Mouse (Mus musculus) hindbrain, embryonic 16.5 days (tissue): ENCODE measurements around the gene Cyp17a1. TPM values are rescaled to one million over a fixed set of nuclear protein-coding genes. Genes with fewer than 3 reads are reported as not detected.

ENCODE experiments used
- ATAC-seq: fragments of 200-750 bp; cut with Nextera tagmentation; 2 replicates; pipeline ENCODE4 v1.8.0; 2017; ENCODE audit warnings: moderate TSS enrichment, moderate library complexity
- H3K27ac ChIP-seq: fragments of 300-500 bp; sonication (generic); 2 replicates; pipeline ENCODE4 v1.5.1; 2014; ENCODE audit warnings: low read depth, mild to moderate bottlenecking, control low read depth, low read length, moderate library complexity
- H3K27me3 ChIP-seq: fragments of 300-500 bp; sonication (generic); replicated peaks from 2 replicates; pipeline ENCODE4 v1.6.1; 2014; ENCODE audit warnings: low read length; ENCODE audit not compliant: control insufficient read depth, insufficient read depth
- H3K36me3 ChIP-seq: fragments of 300-500 bp; sonication (generic); 2 replicates; pipeline ENCODE4 v1.6.1; 2014; ENCODE audit warnings: mild to moderate bottlenecking, low read length, moderate library complexity, mixed read lengths; ENCODE audit not compliant: control insufficient read depth, insufficient read depth
- H3K4me1 ChIP-seq: fragments of 300-500 bp; sonication (generic); 2 replicates; pipeline ENCODE4 v1.6.1; 2014; ENCODE audit warnings: low read depth, low read length; ENCODE audit not compliant: control insufficient read depth, insufficient read depth
- H3K4me2 ChIP-seq: fragments of 300-500 bp; sonication (generic); 2 replicates; pipeline ENCODE4 v1.6.1; 2014; ENCODE audit warnings: mild to moderate bottlenecking, low read length, control low read depth, moderate library complexity
- H3K4me3 ChIP-seq: fragments of 300-500 bp; sonication (generic); 2 replicates; pipeline ENCODE4 v1.5.1; 2014; ENCODE audit warnings: mild to moderate bottlenecking, low read length, control low read depth, moderate library complexity
- H3K9ac ChIP-seq: fragments of 300-500 bp; sonication (generic); 2 replicates; pipeline ENCODE4 v1.6.1; 2014; ENCODE audit warnings: low read depth, mild to moderate bottlenecking, control low read depth, low read length, moderate library complexity
- H3K9me3 ChIP-seq: fragments of 300-500 bp; sonication (generic); 2 replicates; pipeline ENCODE4 v1.6.1; 2014; ENCODE audit warnings: mild to moderate bottlenecking, low read length, moderate library complexity; ENCODE audit not compliant: control insufficient read depth
- WGBS: fragments of 180-500 bp; shearing (Covaris S2); extraction: QIAGEN DNeasy Blood & Tissue Kit; methylation state at CpG from one replicate; pipeline ENCODE4 v1.1.7; 2014; 5-methylcytosine and 5-hydroxymethylcytosine counted together
- polyA plus RNA-seq: library from polyadenylated mRNA; unstranded; fragments of >200 nt; fragmentation: Nextera tagmentation; extraction: Ambion mirVana; gene quantifications from 2 replicates; pipeline ENCODE4 v1.2.1, GENCODE M21; 2015

Gene Cyp17a1
- polyA plus RNA-seq, 1 experiment from 2014 or later: not detected

DNA sequence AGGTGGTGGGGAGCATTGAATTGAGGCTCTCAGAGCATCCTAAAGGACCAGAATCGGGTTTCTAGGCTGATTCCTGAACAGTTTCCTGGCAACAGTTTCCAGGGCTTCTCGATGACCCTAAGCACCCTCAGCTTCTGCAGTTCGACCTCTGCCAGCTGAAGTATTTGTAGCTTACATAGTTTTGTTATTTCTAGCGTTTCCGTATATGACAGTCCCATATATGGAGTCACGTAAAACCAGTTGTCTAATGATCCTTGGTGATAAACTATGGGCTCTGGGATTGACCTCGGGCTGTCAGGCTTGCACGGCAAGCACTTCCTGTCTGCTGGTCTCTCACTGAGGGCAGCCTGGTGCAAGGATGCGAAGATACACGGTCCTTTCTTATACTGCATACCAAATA lies 47.5 kb downstream of the Cyp17a1 start:
- ATAC-seq: no peak
- 71% methylated on average over 10 of the region's 10 CpGs for WGBS
- no peak overlapping the region for H3K27ac ChIP-seq
- H3K36me3 ChIP-seq: no peaks in the 10 kb centered on the region
- H3K9ac ChIP-seq: no peak overlapping the region
- no peak overlapping the region for H3K4me2 ChIP-seq
- no peaks in the 10 kb centered on the region for H3K9me3 ChIP-seq
- no peaks in the 10 kb centered on the region for H3K27me3 ChIP-seq
- peaks cover 33% of the 10 kb centered on the region for H3K4me1 ChIP-seq
- H3K4me3 ChIP-seq: no peak overlapping the region

DNA sequence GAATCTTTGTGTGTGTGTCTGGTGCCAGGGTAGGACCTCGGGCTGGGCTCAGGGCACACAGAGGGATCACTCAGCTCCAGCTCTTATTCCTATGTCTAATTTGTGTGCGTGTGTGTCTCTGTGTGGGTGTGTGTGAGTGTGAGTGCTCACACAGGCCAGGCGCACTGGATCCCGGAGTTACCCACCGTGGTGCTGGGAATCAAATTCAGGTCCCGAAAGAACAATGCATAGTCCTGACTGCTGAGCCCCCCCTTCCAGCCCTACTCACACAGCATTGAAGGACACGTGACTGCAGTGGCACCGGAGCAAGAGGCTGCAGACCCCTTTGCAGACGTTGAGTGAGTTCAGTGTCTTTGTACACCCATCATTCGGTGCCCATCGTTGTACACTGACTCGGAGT lies 48.0 kb downstream of the Cyp17a1 start:
- Histone ChIP-seq H3K4me1 (peaks cover 38% of the 10 kb centered on the region), H3K27ac (no peak overlapping the region)
- 92% methylated on average over 12 of the region's 12 CpGs for WGBS

DNA sequence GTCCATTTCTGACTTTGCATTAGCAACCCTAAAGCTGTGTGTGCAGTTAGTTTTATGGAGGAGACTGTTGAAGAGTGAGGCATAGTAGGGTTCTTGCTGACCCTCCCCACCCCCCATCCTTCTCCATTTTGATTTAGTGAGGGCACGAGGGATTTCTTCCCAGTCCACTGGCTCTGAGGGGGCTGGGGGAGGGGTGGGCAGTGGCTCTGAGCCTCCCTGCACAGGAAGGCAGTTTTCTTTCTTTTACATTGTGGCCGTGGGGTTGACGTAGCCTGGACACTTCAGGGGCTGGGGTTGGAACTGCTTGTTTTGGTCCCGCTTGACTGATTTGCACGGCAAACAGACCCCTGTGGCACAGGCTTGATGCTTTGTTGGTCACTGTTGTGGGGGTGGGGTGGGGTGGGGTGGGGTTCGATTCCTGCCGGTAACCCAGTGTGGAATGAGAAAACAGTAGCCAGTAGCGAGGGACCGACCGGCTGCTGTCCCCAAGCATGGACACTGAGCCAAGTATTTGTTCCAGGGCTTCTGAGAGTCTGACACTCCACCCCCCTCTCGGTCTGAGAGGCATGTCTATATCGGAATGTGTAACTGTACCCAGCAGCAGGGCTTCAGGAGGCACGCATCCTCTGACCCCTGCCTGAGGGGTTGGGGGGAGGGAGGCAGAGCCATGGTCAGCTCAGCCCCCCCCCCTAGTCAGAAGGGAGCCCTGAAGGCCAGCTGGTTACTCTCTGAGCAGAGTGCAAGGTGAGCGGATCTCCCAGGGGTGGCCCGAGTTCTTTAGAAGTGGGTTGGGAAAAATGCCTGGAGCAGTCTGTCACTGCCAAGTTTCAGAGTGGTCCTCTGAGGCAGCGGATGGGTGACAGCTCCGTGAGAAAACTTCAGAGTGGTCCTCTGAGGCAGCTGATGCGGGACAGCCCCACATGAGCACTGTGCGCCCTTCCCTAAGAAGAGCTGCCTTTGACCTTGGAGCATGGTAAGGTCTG lies 48.9 kb downstream of the Cyp17a1 start:
- Histone ChIP-seq H3K4me1 (peaks cover 41% of the 10 kb centered on the region), H3K4me2 (peak overlapping the region; percentile 43), H3K27ac (peak overlapping the region; percentile 33; the same call in 1 of the 2 replicates), H3K36me3 (no peaks in the 10 kb centered on the region), H3K4me3 (peak overlapping the region; percentile 17; the same call in 1 of the 2 replicates), H3K9ac (peak overlapping the region; percentile 19; the same call in 1 of the 2 replicates), H3K27me3 (no peaks in the 10 kb centered on the region), H3K9me3 (no peaks in the 10 kb centered on the region)
- 20% methylated on average over 19 of the region's 19 CpGs for WGBS
- peak; percentile 58 for ATAC-seq

More for the DNA sequence above, 48.0 kb downstream of the Cyp17a1 start:
- H3K4me3 ChIP-seq: no peak overlapping the region
- no peaks in the 10 kb centered on the region for H3K9me3 ChIP-seq
- no peak overlapping the region for H3K9ac ChIP-seq
- no peaks in the 10 kb centered on the region for H3K27me3 ChIP-seq
- no peak overlapping the region for H3K4me2 ChIP-seq
- no peaks in the 10 kb centered on the region for H3K36me3 ChIP-seq
- ATAC-seq: no peak

DNA sequence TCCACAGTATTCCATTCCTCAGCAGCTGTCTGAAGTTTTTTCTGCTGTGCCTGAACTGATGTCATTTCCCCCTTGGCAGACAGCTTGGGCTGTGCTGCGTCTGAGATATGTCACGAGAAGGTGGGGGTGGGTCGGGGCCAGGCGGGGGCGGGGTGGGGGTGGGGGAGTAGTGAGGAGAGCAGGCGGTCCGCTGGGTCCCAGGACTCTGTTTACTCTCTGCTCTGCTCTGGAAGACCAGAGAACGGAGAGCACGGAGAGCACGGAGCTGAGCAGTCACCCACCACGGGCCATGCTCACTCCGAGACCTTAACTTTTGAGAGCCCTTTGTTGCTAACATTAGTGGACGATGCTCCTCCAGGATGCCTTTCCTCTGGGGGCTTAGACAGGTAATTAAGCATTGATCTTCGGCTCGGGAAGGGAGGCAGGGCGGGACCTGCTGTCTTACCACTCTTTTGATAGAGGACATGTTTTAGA lies 49.7 kb downstream of the Cyp17a1 start:
- peak overlapping the region; percentile 43 for H3K4me2 ChIP-seq
- H3K9me3 ChIP-seq: no peaks in the 10 kb centered on the region
- peak overlapping the region; percentile 19 for H3K9ac ChIP-seq
- 5% methylated on average over 15 of the region's 16 CpGs for WGBS
- peak; percentile 57 for ATAC-seq
- no peaks in the 10 kb centered on the region for H3K27me3 ChIP-seq
- no peaks in the 10 kb centered on the region for H3K36me3 ChIP-seq
- H3K4me3 ChIP-seq: peak overlapping the region; percentile 14; the same call in 1 of the 2 replicates
- H3K4me1 ChIP-seq: peaks cover 46% of the 10 kb centered on the region
- peak overlapping the region; percentile 39; the same call in 1 of the 2 replicates for H3K27ac ChIP-seq

DNA sequence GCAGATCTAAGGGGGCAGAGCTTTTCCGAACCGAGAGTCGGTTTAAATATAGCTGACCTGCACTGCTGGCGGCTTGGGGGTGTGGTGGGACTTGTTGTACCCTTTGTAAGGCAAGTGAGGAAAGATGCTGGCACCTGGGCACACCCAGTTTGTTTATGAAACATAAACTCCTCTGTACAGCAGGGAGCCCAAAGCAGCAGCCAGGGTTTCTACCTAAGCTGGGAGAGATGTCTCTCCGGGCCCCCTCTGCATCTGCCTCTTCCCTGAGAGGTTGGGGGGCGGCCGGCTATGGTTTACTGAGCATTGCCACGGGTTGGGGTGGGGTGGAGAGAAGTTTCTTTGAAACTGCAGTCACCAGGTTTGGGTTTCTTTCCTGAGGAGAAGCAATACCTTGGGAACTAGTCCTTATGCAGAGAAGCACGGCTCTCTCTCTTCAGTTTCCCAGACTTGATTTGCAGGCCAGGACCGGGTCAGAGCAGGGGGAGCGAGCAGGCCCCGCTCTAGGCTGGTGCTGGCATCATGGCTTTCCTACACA lies 50.2 kb downstream of the Cyp17a1 start:
- peak overlapping the region; percentile 43 for H3K4me2 ChIP-seq
- peaks cover 46% of the 10 kb centered on the region for H3K4me1 ChIP-seq
- ATAC-seq: no peak
- H3K9ac ChIP-seq: peak overlapping the region; percentile 19; the same call in 1 of the 2 replicates
- H3K9me3 ChIP-seq: no peaks in the 10 kb centered on the region
- H3K36me3 ChIP-seq: no peaks in the 10 kb centered on the region
- peak overlapping the region; percentile 39; the same call in 1 of the 2 replicates for H3K27ac ChIP-seq
- WGBS: 34% methylated on average over 12 of the region's 12 CpGs
- no peaks in the 10 kb centered on the region for H3K27me3 ChIP-seq
- no peak overlapping the region for H3K4me3 ChIP-seq

DNA sequence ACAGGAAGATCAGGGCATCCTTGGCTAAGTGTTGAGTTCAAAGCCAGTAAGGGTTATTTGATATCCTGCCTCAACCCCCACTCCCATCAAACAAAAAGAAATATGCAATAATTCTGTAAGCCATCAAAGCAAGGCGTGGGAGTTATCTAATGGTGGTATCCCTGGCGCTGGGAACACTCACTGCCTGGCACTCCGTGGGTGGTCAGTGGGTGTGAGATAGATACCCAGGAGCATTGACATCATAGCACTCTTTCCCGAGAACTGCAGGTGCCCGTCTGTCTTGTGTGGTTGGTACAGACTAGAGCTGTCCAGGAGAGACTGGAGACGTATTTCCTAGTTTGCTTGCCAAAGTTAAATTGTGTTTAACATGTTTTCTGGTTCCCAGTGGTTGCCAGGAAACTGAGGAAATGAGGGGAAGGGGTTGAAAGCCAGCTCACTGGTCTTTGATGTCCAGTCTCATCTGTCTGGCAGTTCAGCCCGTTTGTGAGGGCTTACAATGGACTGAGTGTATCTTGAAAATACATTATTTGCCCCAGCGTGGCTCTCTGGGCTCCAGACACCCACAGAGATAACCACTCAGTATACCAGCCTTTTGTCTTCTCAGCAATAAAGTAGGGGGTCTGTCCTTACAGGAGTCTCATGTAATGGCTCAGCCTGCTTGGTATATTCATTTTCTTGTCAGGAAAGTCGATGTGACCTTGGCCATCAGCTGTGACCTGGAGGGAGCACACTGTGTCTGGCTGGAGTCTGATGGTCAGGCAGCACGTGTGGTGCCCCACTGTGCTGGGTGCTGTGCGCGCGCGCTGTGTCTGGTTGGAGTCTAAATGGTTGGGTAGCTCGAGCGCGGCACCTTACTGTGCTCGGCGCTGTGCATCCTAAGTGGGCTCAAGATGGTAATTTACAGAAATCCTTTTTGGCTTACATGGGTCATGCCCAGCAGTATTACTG lies 51.5 kb downstream of the Cyp17a1 start:
- no peak overlapping the region for H3K9ac ChIP-seq

DNA sequence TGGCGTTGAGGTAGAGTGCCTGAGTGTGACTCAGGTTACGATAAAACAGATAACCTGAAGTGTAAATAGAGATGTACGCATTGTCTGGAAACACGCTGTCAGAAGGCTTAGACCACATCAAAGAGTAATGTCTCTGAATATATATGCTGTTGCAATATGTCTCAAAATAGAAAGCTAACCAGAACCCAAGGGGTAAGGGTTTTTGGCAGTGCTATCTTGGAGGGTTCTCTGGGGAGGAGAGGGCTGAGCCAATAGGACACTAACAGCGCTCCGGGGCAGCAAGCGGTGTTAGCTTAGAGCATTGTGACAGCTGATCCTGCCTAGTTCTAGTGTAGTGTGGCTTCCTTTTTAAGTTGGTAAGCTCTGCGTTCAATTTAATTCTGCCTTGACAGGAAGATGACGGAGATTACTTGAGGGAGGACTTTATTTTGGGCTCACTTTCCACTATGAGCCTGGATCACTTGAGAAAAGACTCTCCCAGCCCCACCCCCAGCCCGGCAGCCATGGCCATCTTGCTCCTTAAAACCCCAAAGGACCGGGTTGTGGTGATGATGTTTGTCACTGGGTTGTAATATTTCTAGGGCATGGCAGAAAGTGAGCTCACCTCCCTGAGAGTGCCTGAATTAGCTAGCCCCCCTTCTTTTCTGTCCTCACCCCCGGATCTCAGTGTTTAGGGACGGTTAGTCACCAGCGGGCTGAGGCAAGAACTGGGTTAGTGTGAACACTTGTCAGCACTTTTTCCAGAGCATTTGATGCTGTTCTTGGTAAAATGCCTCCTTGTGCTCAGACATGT lies 52.8 kb downstream of the Cyp17a1 start:
- Histone ChIP-seq H3K4me2 (no peak overlapping the region), H3K36me3 (no peaks in the 10 kb centered on the region), H3K4me1 (peaks cover 46% of the 10 kb centered on the region), H3K9ac (no peak overlapping the region), H3K27ac (no peak overlapping the region), H3K9me3 (no peaks in the 10 kb centered on the region), H3K4me3 (no peak overlapping the region), H3K27me3 (no peaks in the 10 kb centered on the region)
- ATAC-seq: no peak
- 72% methylated on average over 14 of the region's 14 CpGs for WGBS

More for the DNA sequence above, 51.5 kb downstream of the Cyp17a1 start:
- ATAC-seq: peak; percentile 29; the same call in 1 of the 2 replicates
- Histone ChIP-seq H3K27me3 (no peaks in the 10 kb centered on the region), H3K4me2 (no peak overlapping the region), H3K9me3 (no peaks in the 10 kb centered on the region), H3K36me3 (no peaks in the 10 kb centered on the region), H3K4me3 (no peak overlapping the region), H3K4me1 (peaks cover 46% of the 10 kb centered on the region), H3K27ac (peak overlapping the region; percentile 55)
- WGBS: 46% methylated on average over 19 of the region's 19 CpGs

DNA sequence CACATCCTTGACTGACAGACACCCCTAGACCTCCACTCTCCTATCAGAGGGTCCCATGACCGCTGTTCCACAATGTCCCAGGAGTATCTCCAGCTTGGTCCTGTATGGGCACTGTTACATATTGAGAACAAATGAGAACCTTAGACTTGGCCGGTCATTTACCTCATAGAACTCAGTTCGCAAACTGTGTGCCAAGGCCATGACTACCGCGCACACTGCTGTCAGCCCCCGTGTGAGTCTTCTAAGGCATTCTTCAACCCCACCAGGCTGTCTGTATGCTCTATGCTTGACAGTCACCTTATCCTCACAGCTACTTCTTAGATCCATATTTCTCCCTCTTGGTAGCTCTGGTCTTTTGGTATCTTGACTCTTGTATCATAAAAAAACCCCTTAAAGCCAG lies 53.5 kb downstream of the Cyp17a1 start:
- Histone ChIP-seq H3K9me3 (no peaks in the 10 kb centered on the region), H3K4me1 (peaks cover 46% of the 10 kb centered on the region), H3K36me3 (0 out of 2 replicates have a peak, but pooled peaks cover under 1% of the 10 kb centered on the region), H3K9ac (no peak overlapping the region), H3K27me3 (no peaks in the 10 kb centered on the region), H3K4me3 (no peak overlapping the region), H3K27ac (no peak overlapping the region), H3K4me2 (no peak overlapping the region)
- no peak for ATAC-seq
- WGBS: 93% methylated on average over 6 of the region's 6 CpGs
